Mouse (Mus musculus) CH12.LX (cell line): ENCODE data around the gene Atp6v1fnb. TPM values are rescaled to one million over a fixed set of nuclear protein-coding genes. Genes with fewer than 3 reads are reported as not detected.
A peak's percentile ranks its signal among the peaks of the same experiment; 100 is the strongest.

ENCODE experiments used
- DNase-seq: peaks from one replicate; pipeline ENCODE4 v3.0.0-alpha.2; 2013; ENCODE audit errors: extremely low read depth
- H3K27ac ChIP-seq: 2 replicates; pipeline ENCODE4 v1.5.1; 2012; ENCODE audit warnings: low read depth, mild to moderate bottlenecking, control low read depth, moderate library complexity; ENCODE audit not compliant: insufficient read depth
- H3K27me3 ChIP-seq: replicated peaks from 2 replicates; pipeline ENCODE3; 2012; ENCODE audit warnings: inconsistent platforms
- H3K36me3 ChIP-seq, 2 experiments: replicated peaks in 1 of 2; 2 replicates each; pipeline versions ENCODE3 to v1.6.1; 2012; ENCODE audit warnings: inconsistent platforms in 1 of 2, low read length in 1 of 2, mild to moderate bottlenecking in 1 of 2, mixed read lengths in 1 of 2, moderate library complexity in 1 of 2; ENCODE audit not compliant: control insufficient read depth in 1 of 2, insufficient read depth in 1 of 2
- H3K4me1 ChIP-seq, 2 experiments: 2 replicates each; pipeline ENCODE4 v1.6.1; 2012; ENCODE audit warnings: inconsistent platforms in 1 of 2, moderate library complexity in 1 of 2; ENCODE audit not compliant: insufficient read depth in 2 of 2, control insufficient read depth in 1 of 2
- H3K4me2 ChIP-seq: 2 replicates; pipeline ENCODE4 v1.6.1; 2012; ENCODE audit warnings: low read depth, mild to moderate bottlenecking, control low read depth; ENCODE audit not compliant: poor library complexity, insufficient read depth, severe bottlenecking
- H3K4me3 ChIP-seq, 3 experiments: fragments of 150-350 bp in 1 of 3; sonication (generic) in 1 of 3; replicated peaks in 1 of 3; 2 replicates each; pipeline versions ENCODE3 to v1.5.1; 2011 to 2012; ENCODE audit warnings: low read depth in 2 of 3, low read length in 2 of 3, mild to moderate bottlenecking in 2 of 3, moderate library complexity in 2 of 3, control low read depth in 1 of 3, improper control_type of control experiment in 1 of 3, inconsistent platforms in 1 of 3, mixed read lengths in 1 of 3; ENCODE audit not compliant: poor library complexity in 1 of 3
- H3K79me2 ChIP-seq: replicated peaks from 2 replicates; pipeline ENCODE4 v1.6.1; 2012; ENCODE audit warnings: mild to moderate bottlenecking, moderate library complexity; ENCODE audit not compliant: control insufficient read depth, poor library complexity, insufficient read depth, severe bottlenecking; ENCODE audit errors: extremely low read depth
- H3K9ac ChIP-seq: 2 replicates; pipeline ENCODE4 v1.6.1; 2012; ENCODE audit warnings: low read depth, mild to moderate bottlenecking, control low read depth, moderate library complexity; ENCODE audit not compliant: insufficient read depth
- H3K9me3 ChIP-seq: replicated peaks from 2 replicates; pipeline ENCODE3; 2012; ENCODE audit warnings: low read length, inconsistent platforms, mixed read lengths
- BHLHE40 ChIP-seq: IDR thresholded peaks from 2 replicates; pipeline ENCODE4 v1.6.1; 2011; ENCODE audit warnings: mild to moderate bottlenecking, low read depth, low read length, improper control_type of control experiment
- CTCF ChIP-seq, 2 experiments: IDR thresholded peaks in 1 of 2; conservative IDR thresholded peaks in 1 of 2; 2 replicates each; pipeline ENCODE4 v1.5.1; 2011 to 2012; ENCODE audit warnings: low read depth in 2 of 2, low read length in 2 of 2, improper control_type of control experiment in 1 of 2, inconsistent platforms in 1 of 2, mild to moderate bottlenecking in 1 of 2, moderate library complexity in 1 of 2
- EP300 ChIP-seq: IDR thresholded peaks from 2 replicates; pipeline ENCODE4 v1.6.1; 2011; ENCODE audit warnings: low read length, improper control_type of control experiment
- ETS1 ChIP-seq: conservative IDR thresholded peaks from 2 replicates; pipeline ENCODE4 v1.6.1; 2012; ENCODE audit warnings: low read depth, mild to moderate bottlenecking, inconsistent platforms, low read length, improper control_type of control experiment, moderate library complexity
- GABPA ChIP-seq: IDR thresholded peaks from 2 replicates; pipeline ENCODE4 v1.6.1; 2012; ENCODE audit warnings: low read depth, low read length, improper control_type of control experiment, inconsistent platforms; ENCODE audit not compliant: insufficient replicate concordance
- IRF4 ChIP-seq: IDR thresholded peaks from 2 replicates; pipeline ENCODE4 v1.6.1; 2014; ENCODE audit warnings: low read depth, mild to moderate bottlenecking, inconsistent platforms, low read length, improper control_type of control experiment
- JUND ChIP-seq: conservative IDR thresholded peaks from 2 replicates; pipeline ENCODE4 v1.6.1; 2011; ENCODE audit warnings: low read depth, low read length, improper control_type of control experiment
- KAT2A ChIP-seq: IDR thresholded peaks from 2 replicates; pipeline ENCODE4 v1.6.1; 2012; ENCODE audit warnings: low read length, improper control_type of control experiment, inconsistent platforms; ENCODE audit not compliant: insufficient replicate concordance
- MAFK ChIP-seq: IDR thresholded peaks from 2 replicates; pipeline ENCODE4 v1.6.1; 2011; ENCODE audit warnings: low read length, improper control_type of control experiment; ENCODE audit not compliant: insufficient replicate concordance
- MAZ ChIP-seq: IDR thresholded peaks from 2 replicates; pipeline ENCODE4 v1.6.1; 2012; ENCODE audit warnings: low read depth, mild to moderate bottlenecking, inconsistent platforms, low read length, improper control_type of control experiment, moderate library complexity
- MEF2A ChIP-seq: IDR thresholded peaks from 2 replicates; pipeline ENCODE4 v1.6.1; 2014; ENCODE audit warnings: low read depth, mild to moderate bottlenecking, inconsistent platforms, low read length, improper control_type of control experiment, borderline replicate concordance
- MXI1 ChIP-seq: IDR thresholded peaks from 2 replicates; pipeline ENCODE4 v1.6.1; 2011; ENCODE audit warnings: mild to moderate bottlenecking, low read depth, low read length, improper control_type of control experiment
- MYC ChIP-seq: IDR thresholded peaks from 2 replicates; pipeline ENCODE4 v1.6.1; 2011; ENCODE audit warnings: low read depth, mild to moderate bottlenecking, improper control_type of control experiment, low read length
- NELFE ChIP-seq: IDR thresholded peaks from 2 replicates; pipeline ENCODE4 v1.6.1; 2011; ENCODE audit warnings: low read depth, low read length, improper control_type of control experiment
- RAD21 ChIP-seq: IDR thresholded peaks from 2 replicates; pipeline ENCODE4 v1.6.1; 2011; ENCODE audit warnings: low read depth, mild to moderate bottlenecking, low read length, improper control_type of control experiment, moderate library complexity
- SIN3A ChIP-seq: IDR thresholded peaks from 2 replicates; pipeline ENCODE4 v1.6.1; 2012; ENCODE audit warnings: low read length, improper control_type of control experiment, inconsistent platforms
- USF2 ChIP-seq: conservative IDR thresholded peaks from 2 replicates; pipeline ENCODE4 v1.6.1; 2011; ENCODE audit warnings: low read depth, low read length, improper control_type of control experiment
- ZC3H11A ChIP-seq: IDR thresholded peaks from 2 replicates; pipeline ENCODE4 v1.6.1; 2012; ENCODE audit warnings: low read depth, mild to moderate bottlenecking, inconsistent platforms, low read length, improper control_type of control experiment
- ZKSCAN1 ChIP-seq: IDR thresholded peaks from 2 replicates; pipeline ENCODE4 v1.6.1; 2012; ENCODE audit warnings: low read depth, inconsistent platforms, low read length, improper control_type of control experiment, borderline replicate concordance
- dilution Hi-C: fragments of 300-500 bp; cut with MboI; formaldehyde crosslinking; loops from 2 replicates; pipeline ENCODE4 v1.14.3; 2020; ENCODE audit warnings: low sequenced_read_pairs; ENCODE audit not compliant: extremely low pct_unique_long_range_greater_than_20kb, extremely low pct_ligation_motif_present
- in situ Hi-C: fragments of 300-500 bp; cut with MboI; formaldehyde crosslinking; loops from 3 replicates; pipeline ENCODE4 v1.14.3; 2019; ENCODE audit warnings: low sequenced_read_pairs, low pct_ligation_motif_present, low pct_unique_long_range_greater_than_20kb, mixed read lengths
- polyA plus RNA-seq: library from polyadenylated mRNA; unstranded; fragments of >175 nt; gene quantifications from 2 replicates; pipeline ENCODE4 v1.2.1, GENCODE M21; 2012; ENCODE audit warnings: low read depth; ENCODE audit not compliant: insufficient read length
- total RNA-seq, 2 experiments: library from RNA; depleted of rRNA; stranded (reverse); fragments of 300-350 nt in 1 of 2; fragments of >200 nt in 1 of 2; gene quantifications; 2 replicates each; pipeline ENCODE4 v1.2.3; 2012 to 2014

The Atp6v1fnb gene
- total and polyA plus RNA-seq, 3 experiments, result not detected

GRCm38 (mm10) chr6:29435940-29436451, 35.2 kb upstream of the Atp6v1fnb start:
- no peak overlapping the region for H3K4me3 ChIP-seq
- H3K9me3 ChIP-seq, result peaks cover 3% of the 10 kb centered on the region
- peak; percentile 22 for DNase-seq
- H3K36me3 ChIP-seq, result no peaks in the 10 kb centered on the region
- peaks cover 10% of the 10 kb centered on the region for H3K27me3 ChIP-seq
- TF ChIP-seq JUND, result no peak
- TF ChIP-seq USF2, result no peak
- TF ChIP-seq ETS1, result no peak
- no peak for TF ChIP-seq ZC3H11A
- no peak for TF ChIP-seq RAD21
- TF ChIP-seq KAT2A, result no peak
- no peak for TF ChIP-seq CTCF (conservative IDR thresholded peaks at IDR 0.05 in 1 of 2, IDR thresholded peaks at IDR 0.05 in 1 of 2; ENCODE audit: low read depth in 2 of 2, low read length in 2 of 2)
- no peak for TF ChIP-seq MXI1
- no peak for TF ChIP-seq MAZ
- TF ChIP-seq BHLHE40, result no peak
- no peak for TF ChIP-seq IRF4
- no peak for TF ChIP-seq MYC
- no peak for TF ChIP-seq NELFE
- no peak for TF ChIP-seq ZKSCAN1
- no peak for TF ChIP-seq MEF2A
- no peak for TF ChIP-seq GABPA
- no peak for TF ChIP-seq EP300
- no peak for TF ChIP-seq SIN3A
- TF ChIP-seq MAFK, result no peak
- TF ChIP-seq, all 38 proteins: peak for 0
- H3K79me2 ChIP-seq, result no peaks in the 10 kb centered on the region
- no peak overlapping the region for H3K9ac ChIP-seq
- peaks cover 14 to 47% of the 10 kb centered on the region in 2 experiments for H3K4me1 ChIP-seq
- H3K4me2 ChIP-seq, result 0 out of 2 replicates have a peak overlapping the region, but pooled peaks have one; percentile 33
- H3K27ac ChIP-seq, result no peak overlapping the region
- in situ Hi-C loops (no loop called here), dilution Hi-C loops (no loop called here)

- H3K9me3 ChIP-seq, result peaks cover 3% of the 10 kb centered on the region
- no peaks in the 10 kb centered on the region for H3K36me3 ChIP-seq
- peak overlapping the region; percentile 33; the same call in 1 of the 2 replicates for H3K4me2 ChIP-seq
- peaks cover 11 to 42% of the 10 kb centered on the region in 2 experiments for H3K4me1 ChIP-seq
- H3K27ac ChIP-seq, result no peak overlapping the region
- H3K27me3 ChIP-seq, result peaks cover 10% of the 10 kb centered on the region
- no peaks in the 10 kb centered on the region for H3K79me2 ChIP-seq
- H3K4me3 ChIP-seq, result no peak overlapping the region
- no peak for TF ChIP-seq RAD21
- TF ChIP-seq ETS1, result peak; percentile 15; the same call in 1 of the 2 replicates
- no peak for TF ChIP-seq MXI1
- peak; percentile 71; the same call in 1 of the 2 replicates for TF ChIP-seq IRF4
- in situ Hi-C loops, result no loop called here
- peak; percentile 73 for DNase-seq
- H3K9ac ChIP-seq, result no peak overlapping the region
- dilution Hi-C loops, result no loop called here
Measured at GRCm38 (mm10) chr6:29436461-29436934, 34.7 kb upstream of the Atp6v1fnb start.
